Mouse (Mus musculus) G1E (cell line): ENCODE data around the gene Twf2.

Source experiments
- CTCF ChIP-seq: IDR thresholded peaks from 2 replicates; pipeline ENCODE4 v1.5.1; 2012; ENCODE audit warnings: low read depth, low read length, inconsistent platforms, mixed read lengths
- GATA1 ChIP-seq: IDR thresholded peaks from 2 replicates; pipeline ENCODE4 v1.6.1; 2012; ENCODE audit warnings: borderline replicate concordance, low read length, inconsistent platforms, mixed read lengths

- no peak for TF ChIP-seq CTCF
- no peak for TF ChIP-seq GATA1
Measured at GRCm38 (mm10) chr9:106215341-106216125, 12.6 kb downstream of the Twf2 start.
